Mouse (Mus musculus) lung, adult 2 months (tissue): ENCODE results near the gene Rora.

Source experiments
- CTCF ChIP-seq: fragments of 200-500 bp; IDR thresholded peaks from 2 replicates; pipeline ENCODE4 v1.5.1; 2011; ENCODE audit warnings: mild to moderate bottlenecking, low read length, control low read depth; ENCODE audit not compliant: insufficient read depth
- POLR2A ChIP-seq: fragments of 200-500 bp; IDR thresholded peaks from 2 replicates; pipeline ENCODE4 v1.6.1; 2011; ENCODE audit warnings: low read depth, mild to moderate bottlenecking, control low read depth, low read length, borderline replicate concordance; ENCODE audit errors: extremely low read depth

GRCm38 (mm10) chr9:68875791-68876190 is 222.2 kb downstream of the Rora start:
- no peak for TF ChIP-seq POLR2A
- no peak for TF ChIP-seq CTCF
